Mouse (Mus musculus) limb, embryonic 12.5 days (tissue): Measurements from ENCODE around the gene Ypel2. TPM values are rescaled to one million over a fixed set of nuclear protein-coding genes. Genes with fewer than 3 reads are reported as not detected.

Experiments
- ATAC-seq: fragments of 200-750 bp; cut with Nextera tagmentation; 2 replicates; pipeline ENCODE4 v1.8.0; 2017; ENCODE audit warnings: low read depth, moderate TSS enrichment; ENCODE audit not compliant: insufficient number of reproducible peaks, insufficient read depth, low FRiP score, low TSS enrichment
- H3K27ac ChIP-seq: fragments of 300-500 bp; sonication (generic); 2 replicates; pipeline ENCODE4 v1.5.1; 2016; ENCODE audit warnings: mild to moderate bottlenecking, moderate library complexity
- H3K27me3 ChIP-seq: fragments of 300-500 bp; sonication (generic); 2 replicates; pipeline ENCODE4 v1.6.1; 2016; ENCODE audit warnings: mild to moderate bottlenecking, moderate library complexity
- H3K36me3 ChIP-seq: fragments of 300-500 bp; sonication (generic); 2 replicates; pipeline ENCODE4 v1.6.1; 2016; ENCODE audit warnings: mild to moderate bottlenecking, moderate library complexity
- H3K4me1 ChIP-seq: fragments of 300-500 bp; sonication (generic); replicated peaks from 2 replicates; pipeline ENCODE4 v1.6.1; 2016
- H3K4me2 ChIP-seq: fragments of 300-500 bp; sonication (generic); 2 replicates; pipeline ENCODE4 v1.6.1; 2016; ENCODE audit warnings: mild to moderate bottlenecking, moderate library complexity
- H3K4me3 ChIP-seq: fragments of 300-500 bp; sonication (generic); replicated peaks from 2 replicates; pipeline ENCODE4 v1.5.1; 2016; ENCODE audit warnings: mild to moderate bottlenecking
- H3K9ac ChIP-seq: fragments of 300-500 bp; sonication (generic); replicated peaks from 2 replicates; pipeline ENCODE4 v1.6.1; 2016; ENCODE audit warnings: mild to moderate bottlenecking, moderate library complexity
- H3K9me3 ChIP-seq: fragments of 300-500 bp; sonication (generic); 2 replicates; pipeline ENCODE4 v1.6.1; 2016; ENCODE audit warnings: mild to moderate bottlenecking, moderate library complexity
- WGBS: fragments of 180-500 bp; shearing (Covaris S2); methylation state at CpG from one replicate; pipeline ENCODE4 v1.1.7; 2016; 5-methylcytosine and 5-hydroxymethylcytosine counted together
- polyA plus RNA-seq: library from polyadenylated mRNA; unstranded; fragments of >200 nt; fragmentation: Nextera tagmentation; extraction: Ambion mirVana; gene quantifications from 2 replicates; pipeline ENCODE4 v1.2.1, GENCODE M21; 2016

The Ypel2 gene
- polyA plus RNA-seq, 1 experiment from 2014 or later, result 10.5 TPM

DNA sequence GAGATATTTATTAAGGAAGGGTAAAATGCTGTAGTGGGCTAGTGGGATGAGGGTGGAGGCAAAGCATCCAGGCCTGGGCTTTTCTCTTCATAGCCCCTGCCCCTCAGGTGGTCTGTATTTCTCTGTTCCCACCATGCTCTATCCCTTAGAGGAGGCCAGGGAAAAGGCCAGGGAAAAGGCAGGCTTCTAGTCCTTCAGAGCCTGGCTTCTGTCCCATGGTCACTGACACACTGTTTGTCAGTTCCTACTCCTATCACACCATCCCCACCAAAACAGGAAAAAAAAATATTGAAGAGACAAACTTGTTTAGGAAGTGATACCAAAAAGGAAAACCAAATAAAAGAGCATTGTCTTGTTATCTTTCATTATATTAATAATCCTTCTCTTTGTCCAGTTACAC lies 63.5 kb downstream of the Ypel2 start:
- Histone ChIP-seq H3K27ac (no peak overlapping the region), H3K4me1 (no peaks in the 10 kb centered on the region), H3K27me3 (no peaks in the 10 kb centered on the region), H3K4me3 (no peak overlapping the region), H3K36me3 (no peaks in the 10 kb centered on the region), H3K4me2 (no peak overlapping the region), H3K9me3 (no peaks in the 10 kb centered on the region), H3K9ac (no peak overlapping the region)
- ATAC-seq, result no peak

DNA sequence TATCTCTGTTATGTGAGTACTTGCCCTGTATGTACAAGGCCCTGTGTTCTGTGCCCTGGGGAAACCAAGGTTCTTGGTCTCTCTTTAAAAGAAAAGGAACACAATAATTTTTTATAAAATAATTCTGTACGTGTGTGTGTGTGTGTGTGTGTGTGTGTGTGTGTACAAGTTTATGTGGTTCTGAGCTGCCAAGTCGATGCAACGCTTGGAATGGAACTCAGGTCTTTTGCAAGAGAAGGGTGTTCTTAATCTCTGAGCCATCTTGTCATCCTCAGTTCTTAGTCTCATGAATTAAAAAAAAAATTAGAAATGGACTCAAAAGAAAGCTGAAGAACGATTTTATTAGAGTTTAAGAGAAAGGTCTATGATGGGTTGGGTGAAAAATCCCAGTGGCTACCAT lies 64.0 kb downstream of the Ypel2 start:
- Histone ChIP-seq H3K4me3 (no peak overlapping the region), H3K4me1 (no peaks in the 10 kb centered on the region), H3K4me2 (no peak overlapping the region), H3K9me3 (no peaks in the 10 kb centered on the region), H3K36me3 (no peaks in the 10 kb centered on the region), H3K27me3 (no peaks in the 10 kb centered on the region), H3K27ac (no peak overlapping the region), H3K9ac (no peak overlapping the region)
- 83% methylated on average over 4 of the region's 4 CpGs for WGBS
- ATAC-seq, result no peak

DNA sequence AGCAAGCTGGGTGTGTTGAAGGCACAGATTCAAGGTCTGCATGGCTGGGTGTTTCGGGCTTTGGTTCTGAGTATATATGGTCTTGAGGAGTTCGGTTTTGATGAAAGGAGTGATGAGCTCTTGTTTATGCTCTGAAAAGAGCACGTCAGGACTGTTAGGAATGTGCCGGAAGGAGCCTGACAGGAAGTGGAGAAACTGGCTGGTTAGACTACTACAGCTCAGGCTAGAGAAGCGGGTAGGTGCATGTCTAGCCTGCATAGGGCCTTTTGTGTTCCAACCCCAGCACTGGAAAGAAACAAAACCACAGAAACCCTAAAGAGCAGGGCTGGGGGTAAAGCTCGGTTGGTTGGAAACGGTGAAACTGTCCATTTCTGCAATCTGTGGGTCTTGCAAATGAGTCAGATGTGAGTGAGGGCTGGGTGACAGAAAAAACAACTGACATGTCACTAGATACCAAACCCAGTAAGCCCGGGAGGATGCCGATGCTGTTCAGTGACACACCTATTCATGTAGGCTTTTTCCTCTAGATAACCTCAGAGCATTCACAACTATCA lies 68.3 kb downstream of the Ypel2 start:
- WGBS, result 86% methylated on average over 9 of the region's 9 CpGs

DNA sequence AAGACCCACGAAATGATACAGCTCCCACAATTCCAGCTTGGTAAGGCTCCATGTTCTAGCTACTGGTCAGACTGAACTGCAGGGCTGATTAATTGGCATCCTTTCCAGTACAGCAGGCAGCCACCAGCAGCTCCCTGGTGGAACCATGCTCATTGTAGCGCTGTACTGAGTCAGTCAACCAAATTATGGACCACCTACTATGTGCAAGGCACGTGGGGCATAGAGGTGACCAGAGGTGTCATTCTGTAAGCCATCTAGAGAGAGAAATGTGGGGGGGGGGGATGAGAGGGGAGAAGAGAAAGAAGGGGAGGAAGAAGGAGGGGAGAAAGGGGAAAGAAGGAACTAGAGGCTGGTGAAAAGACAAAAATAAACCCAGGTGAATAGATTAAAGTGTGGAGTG lies 68.9 kb downstream of the Ypel2 start:
- Histone ChIP-seq H3K9ac (no peak overlapping the region), H3K27me3 (no peaks in the 10 kb centered on the region), H3K4me2 (no peak overlapping the region), H3K36me3 (no peaks in the 10 kb centered on the region), H3K4me3 (no peak overlapping the region), H3K9me3 (no peaks in the 10 kb centered on the region), H3K27ac (no peak overlapping the region), H3K4me1 (peaks cover 9% of the 10 kb centered on the region)
- 79% methylated on average over 3 of the region's 3 CpGs for WGBS
- no peak for ATAC-seq

More for the DNA sequence above, 68.3 kb downstream of the Ypel2 start:
- ATAC-seq, result no peak
- Histone ChIP-seq H3K27ac (no peak overlapping the region), H3K9me3 (no peaks in the 10 kb centered on the region), H3K9ac (no peak overlapping the region), H3K36me3 (no peaks in the 10 kb centered on the region), H3K4me1 (peaks cover 4% of the 10 kb centered on the region), H3K27me3 (no peaks in the 10 kb centered on the region), H3K4me2 (no peak overlapping the region), H3K4me3 (no peak overlapping the region)

DNA sequence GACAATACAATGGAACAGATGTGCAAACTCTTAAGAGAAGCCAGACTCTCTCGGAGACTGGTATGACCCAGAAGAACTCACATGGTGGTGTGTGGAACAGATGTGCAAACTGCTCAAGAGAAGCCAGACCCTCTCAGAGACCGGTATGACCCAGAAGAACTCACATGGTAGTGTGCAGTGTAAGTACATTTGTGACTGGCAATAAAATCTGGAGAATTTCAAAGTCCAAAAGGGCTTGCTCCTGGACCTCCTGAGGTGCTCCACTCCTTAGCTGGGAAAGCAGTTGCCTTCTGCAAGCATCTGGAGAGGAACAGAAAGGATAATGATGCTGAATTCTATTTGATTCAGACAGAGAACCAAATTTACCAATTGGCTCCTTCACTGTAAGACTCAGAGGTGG lies 69.9 kb downstream of the Ypel2 start:
- no peak overlapping the region for H3K4me2 ChIP-seq
- H3K27ac ChIP-seq, result no peak overlapping the region
- peaks cover 11% of the 10 kb centered on the region for H3K4me1 ChIP-seq
- no peaks in the 10 kb centered on the region for H3K27me3 ChIP-seq
- WGBS, result 34% methylated on average over 2 of the region's 2 CpGs
- no peaks in the 10 kb centered on the region for H3K9me3 ChIP-seq
- no peaks in the 10 kb centered on the region for H3K36me3 ChIP-seq
- H3K9ac ChIP-seq, result no peak overlapping the region
- H3K4me3 ChIP-seq, result no peak overlapping the region
- no peak for ATAC-seq

DNA sequence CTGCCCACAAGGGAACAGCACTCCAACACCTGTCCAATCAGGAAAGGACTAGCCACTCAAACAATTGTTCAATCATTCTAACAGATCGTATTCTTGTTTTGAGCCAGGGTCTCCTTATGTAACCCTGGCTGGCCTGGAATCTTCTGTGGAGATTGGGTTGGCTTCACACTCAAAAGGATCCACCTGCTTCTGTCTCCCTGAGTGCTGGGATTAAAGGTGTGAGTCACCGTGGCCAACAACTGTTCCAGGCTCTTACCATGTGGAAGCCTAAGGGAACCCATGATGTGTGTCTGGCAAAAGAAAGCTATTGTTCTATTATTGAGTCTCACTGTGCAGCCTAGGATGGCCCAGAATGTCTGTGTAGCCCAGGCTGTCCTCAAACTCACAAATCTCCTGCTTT lies 71.5 kb downstream of the Ypel2 start:
- no peaks in the 10 kb centered on the region for H3K27me3 ChIP-seq
- H3K9ac ChIP-seq, result no peak overlapping the region
- no peak overlapping the region for H3K27ac ChIP-seq
- no peak for ATAC-seq
- 84% methylated on average over 2 of the region's 2 CpGs for whole genome bisulfite sequencing
- no peak overlapping the region for H3K4me3 ChIP-seq
- H3K36me3 ChIP-seq, result no peaks in the 10 kb centered on the region
- H3K4me2 ChIP-seq, result no peak overlapping the region
- peaks cover 11% of the 10 kb centered on the region for H3K4me1 ChIP-seq
- no peaks in the 10 kb centered on the region for H3K9me3 ChIP-seq

DNA sequence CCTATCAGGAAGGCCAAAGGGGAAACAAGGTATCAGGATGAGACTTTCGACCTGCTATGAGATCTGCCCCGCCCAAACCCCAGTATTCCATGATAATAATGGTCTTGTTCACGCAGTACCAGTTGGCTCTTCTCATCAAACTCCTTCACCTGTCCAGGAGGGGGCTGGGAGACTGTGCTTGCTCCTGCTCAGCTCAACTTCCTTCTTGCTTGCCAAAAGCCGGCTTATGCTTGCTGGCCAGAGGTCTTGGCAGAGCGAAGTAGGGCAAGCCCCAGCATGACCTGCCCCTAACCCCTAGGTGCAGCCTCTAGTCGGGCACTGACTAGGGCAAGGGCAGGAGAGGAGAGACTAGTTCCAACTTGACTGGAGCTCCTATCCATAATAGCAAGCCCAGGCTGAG lies 72.2 kb downstream of the Ypel2 start:
- H3K36me3 ChIP-seq, result no peaks in the 10 kb centered on the region
- no peak overlapping the region for H3K4me2 ChIP-seq
- no peaks in the 10 kb centered on the region for H3K27me3 ChIP-seq
- no peaks in the 10 kb centered on the region for H3K9me3 ChIP-seq
- no peak overlapping the region for H3K27ac ChIP-seq
- peaks cover 14% of the 10 kb centered on the region for H3K4me1 ChIP-seq
- H3K9ac ChIP-seq, result no peak overlapping the region
- 78% methylated on average over 6 of the region's 6 CpGs for WGBS
- no peak overlapping the region for H3K4me3 ChIP-seq
- ATAC-seq, result no peak

DNA sequence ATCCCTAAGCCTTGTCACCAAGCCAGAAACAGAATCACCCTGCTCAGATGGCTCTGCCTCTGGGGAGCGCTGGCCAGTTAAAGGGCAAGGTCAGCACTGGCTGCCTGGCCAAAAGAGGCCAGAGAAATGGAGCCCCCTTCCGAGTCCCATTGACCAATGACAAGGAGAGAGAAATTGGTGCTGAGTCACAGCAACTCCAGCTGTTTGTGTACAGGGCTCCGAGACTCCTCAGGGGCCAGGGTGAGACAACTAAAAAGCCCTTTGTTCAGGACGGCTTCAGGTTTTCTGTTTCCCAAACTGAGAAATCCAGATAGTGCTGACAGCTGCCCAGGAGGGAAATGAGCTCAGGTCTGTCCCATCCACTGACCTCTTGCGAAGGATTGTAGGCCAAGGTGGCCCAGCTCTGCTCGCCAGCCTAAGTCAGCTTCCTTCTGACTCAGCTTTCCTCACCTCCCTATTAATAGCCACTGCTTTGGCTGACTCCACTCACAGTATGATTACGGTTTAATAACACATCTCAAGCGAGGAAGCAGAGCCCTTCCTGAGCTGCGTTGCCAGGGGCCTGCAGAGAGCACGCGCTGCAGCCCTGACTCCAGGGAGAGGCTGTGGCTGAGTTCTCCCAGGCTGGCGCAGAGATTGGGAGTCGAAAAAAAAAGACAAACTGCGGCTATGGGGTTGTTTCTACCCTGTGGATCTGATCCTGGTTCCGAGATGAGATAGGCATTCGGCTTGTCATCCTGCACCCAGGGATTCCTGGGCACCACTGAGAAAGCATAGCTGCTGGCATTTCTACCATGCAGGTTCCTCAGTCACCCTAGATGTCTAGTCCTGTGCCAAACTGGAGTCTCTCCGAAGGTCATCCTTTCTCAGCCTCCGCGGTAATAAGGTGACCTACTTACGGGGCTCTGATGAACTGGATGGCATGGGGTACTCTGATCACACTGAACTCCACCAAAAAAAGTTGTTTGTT lies 73.1 kb downstream of the Ypel2 start:
- H3K4me1 ChIP-seq, result peaks cover 17% of the 10 kb centered on the region
- no peaks in the 10 kb centered on the region for H3K36me3 ChIP-seq
- H3K27ac ChIP-seq, result no peak overlapping the region
- no peak overlapping the region for H3K4me3 ChIP-seq
- no peaks in the 10 kb centered on the region for H3K27me3 ChIP-seq
- H3K4me2 ChIP-seq, result no peak overlapping the region
- no peaks in the 10 kb centered on the region for H3K9me3 ChIP-seq
- 63% methylated on average over 20 of the region's 20 CpGs for WGBS
- H3K9ac ChIP-seq, result no peak overlapping the region
- ATAC-seq, result no peak

DNA sequence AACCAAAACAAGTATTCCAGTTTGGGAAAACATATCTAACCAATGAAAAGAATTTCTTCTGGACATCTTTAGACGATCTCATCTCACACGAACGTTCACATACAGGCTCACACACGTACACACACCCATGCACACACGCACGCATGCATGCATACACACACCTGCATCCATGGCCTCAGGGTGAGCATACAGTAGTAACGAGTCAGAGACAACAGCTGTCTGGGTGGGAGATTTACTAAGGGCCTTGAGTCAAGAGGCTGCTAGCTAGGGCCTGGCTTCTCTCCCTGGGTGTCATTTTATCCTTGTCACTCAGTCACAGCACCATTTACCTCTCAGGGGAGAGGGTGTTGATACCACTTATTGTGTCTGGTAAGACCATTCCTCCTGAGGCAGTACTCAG lies 74.0 kb downstream of the Ypel2 start:
- H3K27me3 ChIP-seq, result no peaks in the 10 kb centered on the region
- H3K9me3 ChIP-seq, result no peaks in the 10 kb centered on the region
- H3K4me3 ChIP-seq, result no peak overlapping the region
- H3K9ac ChIP-seq, result no peak overlapping the region
- peaks cover 17% of the 10 kb centered on the region for H3K4me1 ChIP-seq
- 86% methylated on average over 7 of the region's 7 CpGs for WGBS
- H3K27ac ChIP-seq, result 0 out of 2 replicates have a peak overlapping the region, but pooled peaks have one; percentile 23
- ATAC-seq, result no peak
- no peaks in the 10 kb centered on the region for H3K36me3 ChIP-seq
- H3K4me2 ChIP-seq, result no peak overlapping the region

DNA sequence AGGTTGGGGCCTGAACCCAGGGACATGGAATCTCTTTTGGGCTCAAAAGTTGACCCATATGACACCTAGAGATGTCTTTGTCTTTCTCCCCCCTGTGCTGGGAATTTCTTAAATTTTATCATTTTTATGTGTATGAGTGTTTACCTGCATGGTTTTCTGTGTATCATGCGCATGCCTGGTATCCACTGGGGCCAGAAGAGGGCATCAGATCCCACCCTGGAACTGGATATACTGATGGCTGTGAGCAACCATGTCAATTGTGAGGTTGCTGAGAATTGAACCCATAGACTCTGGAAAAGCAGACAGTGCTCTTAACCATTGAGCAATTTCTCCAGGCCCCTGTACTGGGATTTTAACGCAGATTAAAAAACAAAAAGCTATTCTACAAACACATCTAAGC lies 76.0 kb downstream of the Ypel2 start:
- no peaks in the 10 kb centered on the region for H3K27me3 ChIP-seq
- H3K27ac ChIP-seq, result no peak overlapping the region
- no peaks in the 10 kb centered on the region for H3K9me3 ChIP-seq
- no peak for ATAC-seq
- H3K4me3 ChIP-seq, result no peak overlapping the region
- no peak overlapping the region for H3K4me2 ChIP-seq
- 93% methylated on average over 2 of the region's 2 CpGs for WGBS
- H3K4me1 ChIP-seq, result peaks cover 17% of the 10 kb centered on the region
- H3K9ac ChIP-seq, result no peak overlapping the region
- H3K36me3 ChIP-seq, result no peaks in the 10 kb centered on the region

DNA sequence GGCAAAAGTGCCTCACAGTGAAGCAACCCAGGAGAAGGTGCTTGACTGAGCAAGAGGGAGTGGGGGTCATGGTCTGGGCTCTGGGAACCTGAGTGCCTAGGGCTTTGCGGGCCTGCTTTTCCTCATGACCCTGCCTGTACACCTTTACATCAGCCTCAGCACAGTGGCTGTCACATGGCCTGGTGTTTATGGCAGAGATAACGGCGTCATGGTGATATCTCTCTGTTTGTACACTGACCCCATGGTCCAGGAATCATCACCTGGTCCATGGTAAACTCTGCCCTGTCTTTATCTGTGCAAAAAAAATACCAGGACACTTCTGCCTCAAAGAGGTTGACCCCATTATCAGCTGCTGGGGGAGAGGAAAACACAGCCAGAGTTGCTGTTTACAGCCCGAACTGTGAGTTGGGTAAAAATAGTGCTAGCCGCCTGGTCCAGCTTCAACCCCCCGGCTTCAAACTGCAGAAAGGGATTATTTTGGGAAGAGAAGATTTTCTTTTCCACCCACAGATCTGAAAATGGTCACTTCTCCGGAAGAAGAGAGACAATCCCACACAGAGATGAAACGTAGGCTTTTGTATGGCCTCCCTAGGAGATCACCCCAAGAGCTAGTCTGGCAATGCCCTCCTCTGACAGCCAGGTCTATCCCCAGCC lies 76.8 kb downstream of the Ypel2 start:
- WGBS, result 76% methylated on average over 8 of the region's 8 CpGs

More for the DNA sequence above, 76.8 kb downstream of the Ypel2 start:
- no peaks in the 10 kb centered on the region for H3K9me3 ChIP-seq
- no peak overlapping the region for H3K4me2 ChIP-seq
- H3K9ac ChIP-seq, result no peak overlapping the region
- H3K27ac ChIP-seq, result no peak overlapping the region
- H3K36me3 ChIP-seq, result no peaks in the 10 kb centered on the region
- no peak overlapping the region for H3K4me3 ChIP-seq
- H3K4me1 ChIP-seq, result peaks cover 17% of the 10 kb centered on the region
- no peaks in the 10 kb centered on the region for H3K27me3 ChIP-seq
- ATAC-seq, result no peak
